Mouse (Mus musculus): ENCODE data around the gene Hoxc10. TPM values are rescaled to one million over a fixed set of nuclear protein-coding genes. Genes with fewer than 3 reads are reported as not detected.

Gene Hoxc10
- polyA plus RNA-seq, 1 experiment from 2014 or later = not detected

DNA sequence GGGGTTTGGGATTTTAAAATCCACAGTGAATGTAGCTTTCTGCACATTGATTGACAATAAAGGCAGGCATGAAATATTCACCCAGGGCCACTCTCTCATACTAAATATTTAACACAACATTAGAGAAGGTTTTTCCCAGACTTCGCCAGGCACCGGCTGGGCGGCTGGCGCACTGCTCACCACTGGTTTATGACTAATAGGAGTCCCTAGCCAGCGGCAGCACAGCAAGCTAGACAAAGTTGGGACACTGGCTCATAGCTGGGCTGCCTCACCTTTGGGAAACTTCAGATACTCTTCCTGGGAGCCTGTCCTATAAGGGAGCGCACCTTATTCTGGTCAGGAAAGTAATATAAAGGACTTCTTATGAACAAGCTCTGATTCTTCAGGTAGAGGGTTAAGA lies 13.0 kb upstream of the Hoxc10 start:
- Histone ChIP-seq H3K4me1 (replicated peaks; ENCODE audit: control insufficient read depth, insufficient read depth, low read length) (no peaks in the 10 kb centered on the region), H3K4me2 (ENCODE audit: low read depth, low read length, severe bottlenecking) (no peak overlapping the region), H3K36me3 (ENCODE audit: control insufficient read depth, insufficient read depth, low read length) (no peaks in the 10 kb centered on the region), H3K4me3 (ENCODE audit: low read depth, low read length) (no peak overlapping the region), H3K9ac (ENCODE audit: low read length) (no peak overlapping the region), H3K27me3 (ENCODE audit: control insufficient read depth, insufficient read depth, low read length) (peaks cover 99% of the 10 kb centered on the region), H3K9me3 (ENCODE audit: control insufficient read depth, low read length) (no peaks in the 10 kb centered on the region), H3K27ac (ENCODE audit: low read depth, low read length) (no peak overlapping the region)
- WGBS = 3% methylated on average over 6 of the region's 6 CpGs
- no peak for DNase-seq (ENCODE audit: low spot score)
- no peak for ATAC-seq (replicated peaks; ENCODE audit: low FRiP score)

DNA sequence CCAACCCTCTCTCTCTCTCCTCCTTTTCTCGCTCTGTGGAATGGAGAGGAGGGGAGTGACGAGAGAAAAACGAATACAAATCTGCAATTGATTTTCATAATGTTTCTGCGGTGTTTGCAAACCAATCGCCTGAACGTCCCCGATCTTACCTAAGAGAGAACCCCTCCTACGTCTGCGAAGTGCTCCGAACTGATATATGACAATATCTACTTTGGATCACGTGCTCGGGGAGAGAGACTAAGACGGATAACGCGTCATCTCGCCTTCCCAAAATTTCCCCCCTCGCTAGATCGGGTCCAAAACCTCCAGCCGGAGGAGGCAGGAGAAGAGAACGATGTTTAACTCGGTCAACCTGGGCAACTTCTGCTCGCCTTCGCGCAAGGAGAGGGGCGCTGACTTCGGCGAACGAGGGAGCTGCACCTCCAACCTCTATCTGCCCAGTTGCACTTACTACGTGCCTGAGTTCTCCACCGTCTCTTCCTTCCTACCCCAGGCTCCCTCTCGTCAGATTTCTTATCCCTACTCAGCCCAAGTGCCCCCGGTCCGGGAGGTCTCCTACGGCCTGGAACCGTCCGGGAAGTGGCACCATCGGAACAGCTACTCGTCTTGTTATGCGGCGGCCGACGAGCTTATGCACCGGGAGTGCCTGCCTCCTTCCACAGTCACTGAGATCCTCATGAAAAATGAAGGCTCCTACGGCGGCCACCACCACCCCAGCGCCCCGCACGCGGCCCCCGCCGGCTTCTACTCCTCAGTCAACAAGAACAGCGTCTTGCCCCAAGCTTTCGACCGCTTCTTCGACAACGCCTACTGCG lies 12.2 kb upstream of the Hoxc10 start, which contains the start of gene Hoxc11:
Gene Hoxc11 (plus strand): TSS at position 236 of the 815 bp plus-strand sequence.
- Histone ChIP-seq H3K9ac (ENCODE audit: low read length) (no peak within 1 kb of the TSS), H3K27me3 (ENCODE audit: control insufficient read depth, insufficient read depth, low read length) (peaks cover 98% of the 10 kb centered on the region), H3K4me1 (replicated peaks; ENCODE audit: control insufficient read depth, insufficient read depth, low read length) (no peaks in the 10 kb centered on the region), H3K4me2 (ENCODE audit: low read depth, low read length, severe bottlenecking) (no peak within 1 kb of the TSS), H3K36me3 (ENCODE audit: control insufficient read depth, insufficient read depth, low read length) (no peaks in the 10 kb centered on the region), H3K27ac (ENCODE audit: low read depth, low read length) (no peak within 1 kb of the TSS), H3K9me3 (ENCODE audit: control insufficient read depth, low read length) (no peaks in the 10 kb centered on the region), H3K4me3 (ENCODE audit: low read depth, low read length) (no peak within 1 kb of the TSS)
- ATAC-seq (replicated peaks; ENCODE audit: low FRiP score) (no peak; the same call in 1 of the 2 replicates), DNase-seq (ENCODE audit: low spot score) (no peak)
- under 1% methylated on average over 56 of the region's 57 CpGs for WGBS

DNA sequence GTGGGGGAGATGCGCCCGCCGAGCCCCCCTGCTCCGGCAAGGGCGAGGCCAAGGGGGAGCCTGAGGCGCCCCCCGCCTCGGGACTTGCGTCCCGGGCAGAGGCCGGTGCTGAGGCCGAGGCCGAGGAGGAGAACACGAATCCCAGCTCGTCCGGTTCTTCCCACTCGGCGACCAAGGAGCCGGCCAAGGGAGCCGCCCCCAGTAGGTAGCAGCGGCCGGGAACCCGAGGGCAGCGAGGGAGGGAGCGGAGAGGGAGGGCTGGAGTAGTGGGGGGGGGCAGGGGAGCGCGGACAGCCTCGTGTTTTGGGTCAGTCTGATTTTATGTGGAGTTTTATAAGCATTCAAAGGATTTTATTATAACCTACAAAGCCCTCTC lies 11.6 kb upstream of the Hoxc10 start:
- no peaks in the 10 kb centered on the region for H3K4me1 ChIP-seq (replicated peaks; ENCODE audit: control insufficient read depth, insufficient read depth, low read length)

DNA sequence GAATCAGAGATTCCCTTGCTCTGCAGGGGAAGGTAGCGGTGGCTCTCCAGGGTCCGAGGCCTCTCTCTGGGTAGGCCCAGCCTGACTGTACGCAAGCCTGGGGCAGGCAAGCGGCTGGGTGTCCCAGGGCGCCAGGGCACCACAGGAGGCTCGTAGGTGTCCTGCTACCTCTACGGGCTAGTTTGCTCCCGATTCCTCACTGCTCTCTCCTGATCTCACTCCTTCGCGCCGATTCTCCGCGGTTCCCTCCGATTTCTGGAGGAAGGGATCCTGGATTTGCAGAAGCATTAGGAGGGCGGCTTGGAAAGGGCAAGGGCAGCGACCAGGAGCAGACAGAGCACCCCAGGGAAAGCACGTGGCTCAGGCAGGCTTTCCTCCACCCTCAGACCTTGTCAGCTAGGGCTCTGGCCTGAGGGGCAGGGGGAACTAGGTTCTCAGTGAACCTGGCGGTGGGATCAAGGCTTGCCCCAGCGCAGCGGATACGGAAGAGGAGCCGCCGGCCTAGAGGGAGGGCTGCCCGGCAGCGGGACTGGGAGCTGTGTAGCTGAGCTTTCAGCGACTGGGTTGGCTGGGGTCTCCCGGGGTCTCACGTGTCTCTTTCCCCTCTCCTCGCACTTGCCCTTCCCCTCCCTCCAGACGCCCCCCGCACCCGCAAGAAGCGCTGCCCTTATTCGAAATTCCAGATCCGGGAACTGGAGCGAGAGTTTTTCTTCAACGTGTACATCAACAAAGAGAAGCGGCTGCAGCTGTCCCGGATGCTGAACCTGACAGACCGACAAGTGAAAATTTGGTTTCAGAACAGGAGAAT lies 10.6 kb upstream of the Hoxc10 start:
- Histone ChIP-seq H3K4me3 (ENCODE audit: low read depth, low read length) (no peak overlapping the region), H3K27me3 (ENCODE audit: control insufficient read depth, insufficient read depth, low read length) (peaks cover 98% of the 10 kb centered on the region), H3K4me2 (ENCODE audit: low read depth, low read length, severe bottlenecking) (no peak overlapping the region), H3K4me1 (replicated peaks; ENCODE audit: control insufficient read depth, insufficient read depth, low read length) (no peaks in the 10 kb centered on the region), H3K36me3 (ENCODE audit: control insufficient read depth, insufficient read depth, low read length) (no peaks in the 10 kb centered on the region), H3K9me3 (ENCODE audit: control insufficient read depth, low read length) (no peaks in the 10 kb centered on the region), H3K27ac (ENCODE audit: low read depth, low read length) (no peak overlapping the region), H3K9ac (ENCODE audit: low read length) (no peak overlapping the region)
- WGBS = under 1% methylated on average over 39 of the region's 40 CpGs
- no peak for DNase-seq (ENCODE audit: low spot score)
- ATAC-seq (replicated peaks; ENCODE audit: low FRiP score) = no peak

More for the DNA sequence above, 11.6 kb upstream of the Hoxc10 start:
- ATAC-seq (replicated peaks; ENCODE audit: low FRiP score) = no peak
- under 1% methylated on average over 28 of the region's 28 CpGs for WGBS
- Histone ChIP-seq H3K9me3 (ENCODE audit: control insufficient read depth, low read length) (no peaks in the 10 kb centered on the region), H3K27me3 (ENCODE audit: control insufficient read depth, insufficient read depth, low read length) (peaks cover 98% of the 10 kb centered on the region), H3K27ac (ENCODE audit: low read depth, low read length) (no peak overlapping the region), H3K36me3 (ENCODE audit: control insufficient read depth, insufficient read depth, low read length) (no peaks in the 10 kb centered on the region), H3K9ac (ENCODE audit: low read length) (no peak overlapping the region), H3K4me2 (ENCODE audit: low read depth, low read length, severe bottlenecking) (no peak overlapping the region), H3K4me3 (ENCODE audit: low read depth, low read length) (no peak overlapping the region)
- DNase-seq (ENCODE audit: low spot score) = no peak

DNA sequence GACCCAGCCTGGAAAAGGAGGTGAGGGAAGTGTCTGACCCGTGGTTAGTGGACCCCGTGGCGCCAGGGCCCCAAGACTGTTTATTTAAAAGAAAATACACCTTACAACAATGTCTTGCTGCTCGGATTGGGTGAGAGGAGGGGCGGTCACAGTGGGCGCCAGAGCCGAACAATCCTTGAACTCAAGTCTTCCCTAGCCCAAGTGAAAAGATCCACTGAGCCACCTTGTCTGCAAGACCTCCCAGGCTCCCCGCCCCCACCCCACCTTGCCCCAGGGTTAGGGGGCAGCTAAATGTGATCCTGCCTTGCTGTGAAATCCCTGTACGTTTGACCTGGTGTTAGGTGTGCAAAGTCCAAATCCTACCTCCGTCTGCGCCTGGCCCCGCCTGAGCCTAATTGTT lies 9.7 kb upstream of the Hoxc10 start:
- Histone ChIP-seq H3K9me3 (ENCODE audit: control insufficient read depth, low read length) (no peaks in the 10 kb centered on the region), H3K4me3 (ENCODE audit: low read depth, low read length) (no peak overlapping the region), H3K9ac (ENCODE audit: low read length) (no peak overlapping the region)

DNA sequence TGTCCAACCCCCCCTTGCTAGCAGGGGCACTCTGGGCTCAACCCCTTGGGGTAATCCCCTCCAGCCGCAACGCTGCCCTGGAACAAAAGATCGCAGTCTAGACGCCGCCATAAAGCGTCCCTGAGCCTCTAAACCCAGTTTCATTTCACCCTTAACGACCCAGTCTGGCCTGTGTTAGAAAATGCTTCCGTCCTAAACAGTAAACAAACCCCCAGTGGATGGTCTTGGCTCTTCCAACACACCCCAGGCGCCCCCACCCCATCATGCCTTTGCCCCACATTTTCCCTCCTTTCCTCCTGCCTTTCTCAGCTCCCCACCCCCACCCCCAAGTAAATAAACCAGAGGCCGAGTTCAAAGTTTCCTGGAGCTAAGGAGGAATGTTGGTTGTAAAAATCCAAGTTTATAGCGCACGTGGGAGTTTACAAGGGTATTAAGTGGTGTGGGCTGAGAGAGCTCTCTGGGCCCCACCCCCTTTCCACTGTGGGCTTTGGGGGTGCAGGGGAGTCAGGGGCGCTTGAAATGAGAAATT lies 6.9 kb upstream of the Hoxc10 start:
- H3K36me3 ChIP-seq (ENCODE audit: control insufficient read depth, insufficient read depth, low read length) = no peaks in the 10 kb centered on the region
- H3K9me3 ChIP-seq (ENCODE audit: control insufficient read depth, low read length) = no peaks in the 10 kb centered on the region
- H3K27ac ChIP-seq (ENCODE audit: low read depth, low read length) = no peak overlapping the region
- H3K4me2 ChIP-seq (ENCODE audit: low read depth, low read length, severe bottlenecking) = no peak overlapping the region
- no peak overlapping the region for H3K4me3 ChIP-seq (ENCODE audit: low read depth, low read length)
- DNase-seq (ENCODE audit: low spot score) (no peak), ATAC-seq (replicated peaks; ENCODE audit: low FRiP score) (no peak)
- WGBS = 1% methylated on average over 13 of the region's 13 CpGs
- no peaks in the 10 kb centered on the region for H3K4me1 ChIP-seq (replicated peaks; ENCODE audit: control insufficient read depth, insufficient read depth, low read length)
- no peak overlapping the region for H3K9ac ChIP-seq (ENCODE audit: low read length)
- H3K27me3 ChIP-seq (ENCODE audit: control insufficient read depth, insufficient read depth, low read length) = peaks cover 95% of the 10 kb centered on the region

More for the DNA sequence above, 9.7 kb upstream of the Hoxc10 start:
- 2% methylated on average over 12 of the region's 12 CpGs for whole genome bisulfite sequencing
- DNase-seq (ENCODE audit: low spot score) (no peak), ATAC-seq (replicated peaks; ENCODE audit: low FRiP score) (no peak)
- no peak overlapping the region for H3K27ac ChIP-seq (ENCODE audit: low read depth, low read length)
- H3K4me1 ChIP-seq (replicated peaks; ENCODE audit: control insufficient read depth, insufficient read depth, low read length) = no peaks in the 10 kb centered on the region
- H3K36me3 ChIP-seq (ENCODE audit: control insufficient read depth, insufficient read depth, low read length) = no peaks in the 10 kb centered on the region
- peaks cover 98% of the 10 kb centered on the region for H3K27me3 ChIP-seq (ENCODE audit: control insufficient read depth, insufficient read depth, low read length)
- no peak overlapping the region for H3K4me2 ChIP-seq (ENCODE audit: low read depth, low read length, severe bottlenecking)

DNA sequence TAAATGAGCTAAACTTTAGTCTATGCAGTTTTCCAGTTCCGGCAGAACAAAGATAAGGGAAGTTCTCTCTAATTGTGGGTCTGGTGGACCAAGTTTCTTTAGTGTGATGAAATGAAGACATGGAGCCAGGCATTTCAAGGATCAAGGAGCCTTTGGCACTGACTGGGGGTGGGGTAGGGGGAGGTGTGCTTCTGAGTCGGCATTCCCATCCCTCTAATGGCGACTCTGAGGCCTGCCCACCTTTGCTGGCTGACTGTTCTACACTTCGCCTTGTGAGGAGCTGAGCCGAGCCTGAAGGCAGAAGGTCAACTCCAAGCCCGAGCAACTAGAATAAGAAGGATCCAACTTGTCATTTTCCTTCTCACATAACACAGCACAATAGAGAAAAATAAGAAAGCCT lies 4.9 kb upstream of the Hoxc10 start:
- no peak overlapping the region for H3K9ac ChIP-seq (ENCODE audit: low read length)
- H3K4me1 ChIP-seq (replicated peaks; ENCODE audit: control insufficient read depth, insufficient read depth, low read length) = no peaks in the 10 kb centered on the region
- no peak overlapping the region for H3K27ac ChIP-seq (ENCODE audit: low read depth, low read length)
- H3K4me3 ChIP-seq (ENCODE audit: low read depth, low read length) = no peak overlapping the region
- no peaks in the 10 kb centered on the region for H3K9me3 ChIP-seq (ENCODE audit: control insufficient read depth, low read length)
- H3K36me3 ChIP-seq (ENCODE audit: control insufficient read depth, insufficient read depth, low read length) = no peaks in the 10 kb centered on the region
- no peak overlapping the region for H3K4me2 ChIP-seq (ENCODE audit: low read depth, low read length, severe bottlenecking)
- DNase-seq (ENCODE audit: low spot score) (no peak), ATAC-seq (replicated peaks; ENCODE audit: low FRiP score) (no peak)
- peaks cover 95% of the 10 kb centered on the region for H3K27me3 ChIP-seq (ENCODE audit: control insufficient read depth, insufficient read depth, low read length)
- 3% methylated on average over 6 of the region's 6 CpGs for WGBS

DNA sequence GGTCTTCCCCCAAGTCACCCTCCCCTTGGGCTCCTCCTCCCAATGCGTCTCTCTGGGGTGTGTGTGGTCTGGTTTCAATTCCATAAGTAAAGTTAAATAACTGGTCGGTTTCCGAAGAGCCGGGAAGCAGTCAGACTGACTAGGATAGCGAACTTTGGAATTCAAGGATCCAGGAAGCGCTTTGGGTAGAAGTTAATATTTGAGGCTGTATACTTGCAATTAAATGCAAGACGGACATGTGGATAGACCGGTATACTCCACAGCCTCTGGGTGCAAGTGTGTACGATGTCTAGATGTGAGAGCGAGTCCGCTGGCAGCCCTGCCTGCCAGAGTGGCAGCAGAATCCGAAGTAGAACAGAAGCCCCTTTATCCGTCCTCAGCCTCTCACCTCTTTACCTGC lies 4.1 kb upstream of the Hoxc10 start:
- peaks cover 95% of the 10 kb centered on the region for H3K27me3 ChIP-seq (ENCODE audit: control insufficient read depth, insufficient read depth, low read length)
- ATAC-seq (replicated peaks; ENCODE audit: low FRiP score) = no peak
- no peaks in the 10 kb centered on the region for H3K4me1 ChIP-seq (replicated peaks; ENCODE audit: control insufficient read depth, insufficient read depth, low read length)
- H3K9ac ChIP-seq (ENCODE audit: low read length) = no peak overlapping the region
- H3K9me3 ChIP-seq (ENCODE audit: control insufficient read depth, low read length) = no peaks in the 10 kb centered on the region
- 2% methylated on average over 13 of the region's 13 CpGs for WGBS
- H3K27ac ChIP-seq (ENCODE audit: low read depth, low read length) = no peak overlapping the region
- DNase-seq (ENCODE audit: low spot score) = no peak
- no peak overlapping the region for H3K4me2 ChIP-seq (ENCODE audit: low read depth, low read length, severe bottlenecking)
- no peak overlapping the region for H3K4me3 ChIP-seq (ENCODE audit: low read depth, low read length)
- no peaks in the 10 kb centered on the region for H3K36me3 ChIP-seq (ENCODE audit: control insufficient read depth, insufficient read depth, low read length)
